Mouse (Mus musculus): ENCODE results near the gene Atxn7l3b. TPM values are rescaled to one million over a fixed set of nuclear protein-coding genes. Genes with fewer than 3 reads are reported as not detected.
"Not testable (repeated sequence)": the region's sequence is repeated elsewhere in the genome, so short reads cannot be mapped to it uniquely, and the experiment has no call there.

The Atxn7l3b gene
- polyA plus RNA-seq (2012; rRNA removed), result 76.7 and 87.8 TPM in 2 replicates

- TF ChIP-seq CTCF (IDR thresholded peaks at IDR 0.05; ENCODE audit: control insufficient read depth, insufficient read depth, insufficient replicate concordance, low read depth, low read length) (no peak), POLR2A (IDR thresholded peaks at IDR 0.05; ENCODE audit: control insufficient read depth, low read depth, low read length) (peak; percentile 95)
- H3K36me3 ChIP-seq (ENCODE audit: control insufficient read depth, insufficient read depth, low read length), result peaks cover 2% of the 10 kb centered on the region
- no peaks in the 10 kb centered on the region; the same call in 1 of the 2 replicates for H3K4me1 ChIP-seq (ENCODE audit: control insufficient read depth, insufficient read depth, low read length)
- H3K27me3 ChIP-seq (ENCODE audit: control insufficient read depth, insufficient read depth, low read length), result no peaks in the 10 kb centered on the region
- peak within 1 kb of the TSS; percentile 88 for H3K4me3 ChIP-seq (ENCODE audit: control insufficient read depth, low read depth, low read length)
- peak within 1 kb of the TSS; percentile 90 for H3K27ac ChIP-seq (ENCODE audit: control insufficient read depth, insufficient read depth, low read depth, low read length)
Observed at GRCm38 (mm10) chr10:112928452-112929221, at the start of gene Atxn7l3b. TSS of gene Atxn7l3b (minus strand) at chr10:112929001.

GRCm38 (mm10) chr10:112977586-112977985 lies 48.8 kb upstream of the Atxn7l3b start:
- TF ChIP-seq POLR2A (IDR thresholded peaks at IDR 0.05; ENCODE audit: control insufficient read depth, low read depth, low read length), result no peak
- Histone ChIP-seq H3K4me3 (ENCODE audit: control insufficient read depth, low read depth, low read length) (no peak overlapping the region), H3K4me1 (ENCODE audit: control insufficient read depth, insufficient read depth, low read length) (no peaks in the 10 kb centered on the region), H3K36me3 (ENCODE audit: control insufficient read depth, insufficient read depth, low read length) (no peaks in the 10 kb centered on the region), H3K27ac (ENCODE audit: control insufficient read depth, insufficient read depth, low read depth, low read length) (no peak overlapping the region), H3K27me3 (ENCODE audit: control insufficient read depth, insufficient read depth, low read length) (no peaks in the 10 kb centered on the region)

- no peak for TF ChIP-seq CTCF (IDR thresholded peaks at IDR 0.05; ENCODE audit: control insufficient read depth, insufficient read depth, insufficient replicate concordance, low read depth, low read length)
- no peak for TF ChIP-seq POLR2A (IDR thresholded peaks at IDR 0.05; ENCODE audit: control insufficient read depth, low read depth, low read length)
- Histone ChIP-seq H3K36me3 (ENCODE audit: control insufficient read depth, insufficient read depth, low read length) (no peaks in the 10 kb centered on the region), H3K27me3 (ENCODE audit: control insufficient read depth, insufficient read depth, low read length) (no peaks in the 10 kb centered on the region), H3K4me1 (ENCODE audit: control insufficient read depth, insufficient read depth, low read length) (no peaks in the 10 kb centered on the region), H3K4me3 (ENCODE audit: control insufficient read depth, low read depth, low read length) (no peak overlapping the region), H3K27ac (ENCODE audit: control insufficient read depth, insufficient read depth, low read depth, low read length) (no peak overlapping the region)
Observed at GRCm38 (mm10) chr10:112973286-112974026, 44.7 kb upstream of the Atxn7l3b start.

- TF ChIP-seq POLR2A (IDR thresholded peaks at IDR 0.05; ENCODE audit: control insufficient read depth, low read depth, low read length) (no peak), CTCF (IDR thresholded peaks at IDR 0.05; ENCODE audit: control insufficient read depth, insufficient read depth, insufficient replicate concordance, low read depth, low read length) (no peak)
- no peaks in the 10 kb centered on the region for H3K27me3 ChIP-seq (ENCODE audit: control insufficient read depth, insufficient read depth, low read length)
- no peak overlapping the region for H3K27ac ChIP-seq (ENCODE audit: control insufficient read depth, insufficient read depth, low read depth, low read length)
- no peaks in the 10 kb centered on the region for H3K4me1 ChIP-seq (ENCODE audit: control insufficient read depth, insufficient read depth, low read length)
- H3K4me3 ChIP-seq (ENCODE audit: control insufficient read depth, low read depth, low read length), result no peak overlapping the region
- no peaks in the 10 kb centered on the region for H3K36me3 ChIP-seq (ENCODE audit: control insufficient read depth, insufficient read depth, low read length)
Observed at GRCm38 (mm10) chr10:112970002-112970589, 41.3 kb upstream of the Atxn7l3b start.

GRCm38 (mm10) chr10:112967578-112967977 lies 38.8 kb upstream of the Atxn7l3b start:
- Histone ChIP-seq H3K4me1 (ENCODE audit: control insufficient read depth, insufficient read depth, low read length) (no peaks in the 10 kb centered on the region), H3K27me3 (ENCODE audit: control insufficient read depth, insufficient read depth, low read length) (no peaks in the 10 kb centered on the region), H3K36me3 (ENCODE audit: control insufficient read depth, insufficient read depth, low read length) (no peaks in the 10 kb centered on the region), H3K4me3 (ENCODE audit: control insufficient read depth, low read depth, low read length) (no peak overlapping the region), H3K27ac (ENCODE audit: control insufficient read depth, insufficient read depth, low read depth, low read length) (no peak overlapping the region)
- TF ChIP-seq POLR2A (IDR thresholded peaks at IDR 0.05; ENCODE audit: control insufficient read depth, low read depth, low read length) (no peak), CTCF (IDR thresholded peaks at IDR 0.05; ENCODE audit: control insufficient read depth, insufficient read depth, insufficient replicate concordance, low read depth, low read length) (no peak)

- H3K36me3 ChIP-seq (ENCODE audit: control insufficient read depth, insufficient read depth, low read length); H3K27me3 ChIP-seq (ENCODE audit: control insufficient read depth, insufficient read depth, low read length); H3K4me1 ChIP-seq (ENCODE audit: control insufficient read depth, insufficient read depth, low read length); H3K4me3 ChIP-seq (ENCODE audit: control insufficient read depth, low read depth, low read length); H3K27ac ChIP-seq (ENCODE audit: control insufficient read depth, insufficient read depth, low read depth, low read length): not testable (repeated sequence)
Observed at GRCm38 (mm10) chr10:112962216-112962615, 33.4 kb upstream of the Atxn7l3b start.

GRCm38 (mm10) chr10:112954140-112954539 lies 25.3 kb upstream of the Atxn7l3b start:
- no peaks in the 10 kb centered on the region for H3K36me3 ChIP-seq (ENCODE audit: control insufficient read depth, insufficient read depth, low read length)
- H3K27ac ChIP-seq (ENCODE audit: control insufficient read depth, insufficient read depth, low read depth, low read length), result no peak overlapping the region
- no peaks in the 10 kb centered on the region for H3K4me1 ChIP-seq (ENCODE audit: control insufficient read depth, insufficient read depth, low read length)
- TF ChIP-seq POLR2A (IDR thresholded peaks at IDR 0.05; ENCODE audit: control insufficient read depth, low read depth, low read length), result no peak
- TF ChIP-seq CTCF (IDR thresholded peaks at IDR 0.05; ENCODE audit: control insufficient read depth, insufficient read depth, insufficient replicate concordance, low read depth, low read length), result no peak
- H3K27me3 ChIP-seq (ENCODE audit: control insufficient read depth, insufficient read depth, low read length), result no peaks in the 10 kb centered on the region
- H3K4me3 ChIP-seq (ENCODE audit: control insufficient read depth, low read depth, low read length), result no peak overlapping the region

Measured in testis, adult 2 months (tissue).